Mouse (Mus musculus): Measurements from ENCODE around the gene Ttc27. TPM values are rescaled to one million over a fixed set of nuclear protein-coding genes. Genes with fewer than 3 reads are reported as not detected.
"Not testable (repeated sequence)": the region's sequence is repeated elsewhere in the genome, so short reads cannot be mapped to it uniquely, and the experiment has no call there.

Ttc27 gene
- 10 to 100 TPM; 23.0 to 24.4 TPM for total RNA-seq (2021)

GRCm38 (mm10) chr17:74717618-74718151 is at the start of gene Ttc27:
TSS of gene Ttc27 (plus strand) at chr17:74717732.
- intact Hi-C loops (cut with DNase I) = no loop called here
- peak; percentile 97 to 98 for DNase-seq (ENCODE audit: low spot score in 2 of 2)

GRCm38 (mm10) chr17:74668010-74668409 is 49.5 kb upstream of the Ttc27 start:
- intact Hi-C loops (cut with DNase I) = no loop called here
- DNase-seq (ENCODE audit: low spot score in 2 of 2) = no peak

GRCm38 (mm10) chr17:74670031-74670430 is 47.5 kb upstream of the Ttc27 start:
- intact Hi-C loops (cut with DNase I) = loop anchor here (10.0 kb wide), 1 partner anchor 415 kb away; no protein-coding TSS in a partner anchor
- DNase-seq (ENCODE audit: low spot score in 2 of 2) = no peak

- intact Hi-C loops (cut with DNase I) = loop anchor here (10.0 kb wide), 1 partner anchor 412 kb away; no protein-coding TSS in a partner anchor
- DNase-seq (ENCODE audit: low spot score in 2 of 2) = no peak
Measured at GRCm38 (mm10) chr17:74672446-74672845, 45.1 kb upstream of the Ttc27 start.

- DNase-seq (ENCODE audit: low spot score in 2 of 2) = peak; percentile 25 to 60
- intact Hi-C loops (cut with DNase I) = loop anchor here (10.0 kb wide), 1 partner anchor 412 kb away; no protein-coding TSS in a partner anchor
Measured at GRCm38 (mm10) chr17:74673251-74673650, 44.3 kb upstream of the Ttc27 start.

- intact Hi-C loops (cut with DNase I) = loop anchor here (10.0 kb wide), 1 partner anchor 407 kb away; no protein-coding TSS in a partner anchor
- DNase-seq (ENCODE audit: low spot score in 2 of 2) = no peak
Measured at GRCm38 (mm10) chr17:74678061-74678460, 39.5 kb upstream of the Ttc27 start.

GRCm38 (mm10) chr17:74684927-74685326 is 32.6 kb upstream of the Ttc27 start:
- DNase-seq (ENCODE audit: low spot score in 2 of 2) = no peak
- intact Hi-C loops (cut with DNase I) = no loop called here

- DNase-seq (ENCODE audit: low spot score in 2 of 2) = no peak
- intact Hi-C loops (cut with DNase I) = no loop called here
Measured at GRCm38 (mm10) chr17:74688555-74688954, 29.0 kb upstream of the Ttc27 start.

GRCm38 (mm10) chr17:74689406-74689805 is 28.1 kb upstream of the Ttc27 start:
- intact Hi-C loops (cut with DNase I) = no loop called here

GRCm38 (mm10) chr17:74701661-74702060 is 15.9 kb upstream of the Ttc27 start:
- intact Hi-C loops (cut with DNase I); DNase-seq (ENCODE audit: low spot score in 2 of 2): not testable (repeated sequence)

More at GRCm38 (mm10) chr17:74689406-74689805, 28.1 kb upstream of the Ttc27 start:
- no peak for DNase-seq (ENCODE audit: low spot score in 2 of 2)

- intact Hi-C loops (cut with DNase I) = no loop called here
- no peak for DNase-seq (ENCODE audit: low spot score in 2 of 2)
Measured at GRCm38 (mm10) chr17:74705480-74705879, 12.1 kb upstream of the Ttc27 start.

GRCm38 (mm10) chr17:74706593-74706992 is 10.9 kb upstream of the Ttc27 start:
- no peak for DNase-seq (ENCODE audit: low spot score in 2 of 2)
- intact Hi-C loops (cut with DNase I) = no loop called here

GRCm38 (mm10) chr17:74707637-74708152 is 9.8 kb upstream of the Ttc27 start:
- intact Hi-C loops (cut with DNase I) = no loop called here
- no peak for DNase-seq (ENCODE audit: low spot score in 2 of 2)

- intact Hi-C loops (cut with DNase I) = no loop called here
- peak in 1 of 2 experiments; percentile 11 for DNase-seq (ENCODE audit: low spot score in 2 of 2)
Measured at GRCm38 (mm10) chr17:74710731-74711130, 6.8 kb upstream of the Ttc27 start.

GRCm38 (mm10) chr17:74711627-74712026 is 5.9 kb upstream of the Ttc27 start:
- no peak for DNase-seq (ENCODE audit: low spot score in 2 of 2)
- intact Hi-C loops (cut with DNase I) = no loop called here

- DNase-seq (ENCODE audit: low spot score in 2 of 2) = no peak
- intact Hi-C loops (cut with DNase I) = no loop called here
Measured at GRCm38 (mm10) chr17:74715128-74715527, 2.4 kb upstream of the Ttc27 start.

GRCm38 (mm10) chr17:74715724-74716123 is 1.8 kb upstream of the Ttc27 start:
- DNase-seq (ENCODE audit: low spot score in 2 of 2) = no peak
- intact Hi-C loops (cut with DNase I) = no loop called here

- intact Hi-C loops (cut with DNase I) = no loop called here
- peak in 1 of 2 experiments; percentile 22 for DNase-seq (ENCODE audit: low spot score in 2 of 2)
Measured at GRCm38 (mm10) chr17:74716643-74717042, 889 bp upstream of the Ttc27 start.

- intact Hi-C loops (cut with DNase I) = no loop called here
- no peak for DNase-seq (ENCODE audit: low spot score in 2 of 2)
Measured at GRCm38 (mm10) chr17:74717091-74717617, 378 bp upstream of the Ttc27 start.

GRCm38 (mm10) chr17:74732872-74733271 is 15.3 kb downstream of the Ttc27 start:
- no peak for DNase-seq (ENCODE audit: low spot score in 2 of 2)
- intact Hi-C loops (cut with DNase I) = loop anchor here (5.0 to 10.0 kb wide), 2 partner anchors 272 to 354 kb away; partner anchors contain the start of gene Ltbp1

GRCm38 (mm10) chr17:74735392-74735791 is 17.9 kb downstream of the Ttc27 start:
- DNase-seq (ENCODE audit: low spot score in 2 of 2) = no peak
- intact Hi-C loops (cut with DNase I) = loop anchor here (10.0 kb wide), 1 partner anchor 269 kb away; the partner anchor contains the start of gene Ltbp1
